Mouse (Mus musculus) cerebellum, adult 2 months (tissue): ENCODE measurements at regions not wholly inside any gene's neighbourhood (a gene's known extent, or its start where the extent isn't known, plus 50 kb on each side); places are given as distances from the start of the nearest gene placed in this dataset.

Experiments used
- CTCF ChIP-seq: fragments of 200-500 bp; IDR thresholded peaks from 2 replicates; pipeline ENCODE4 v1.5.1; 2011; ENCODE audit warnings: low read depth, mild to moderate bottlenecking, control low read depth, low read length, moderate library complexity, borderline replicate concordance; ENCODE audit not compliant: insufficient read depth
- POLR2A ChIP-seq: fragments of 200-500 bp; IDR thresholded peaks from 2 replicates; pipeline ENCODE4 v1.6.1; 2011; ENCODE audit warnings: low read length, control low read depth, borderline replicate concordance; ENCODE audit not compliant: insufficient read depth

DNA sequence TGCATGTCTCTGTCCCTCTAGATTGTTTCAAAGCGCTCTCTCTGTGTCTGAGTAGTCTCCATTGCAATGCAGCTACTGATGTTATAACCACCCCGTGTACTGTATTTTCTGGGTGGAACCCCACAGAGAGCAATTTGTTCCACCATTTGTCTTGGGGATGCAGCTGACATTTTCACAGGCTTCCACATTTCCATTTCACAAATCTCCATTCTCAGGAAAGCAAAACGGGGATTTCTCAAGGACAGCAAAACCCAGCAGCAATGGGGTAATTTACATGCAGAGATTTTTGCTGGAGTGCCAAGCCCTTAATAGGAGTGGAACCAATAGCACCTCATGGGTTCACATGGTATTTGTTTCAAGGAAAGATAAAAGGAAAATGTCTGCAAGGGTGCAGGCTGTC is 412.5 kb upstream of the Rgma start:
- TF ChIP-seq CTCF (no peak), POLR2A (no peak)
